Mouse (Mus musculus) liver, adult 2 months (tissue): ENCODE data around the gene Zfp277. TPM values are rescaled to one million over a fixed set of nuclear protein-coding genes. Genes with fewer than 3 reads are reported as not detected.

ENCODE experiments used
- DNase-seq: peaks from one replicate; pipeline ENCODE4 v3.0.0-alpha.2; 2011; ENCODE audit warnings: low read depth, low spot score; ENCODE audit errors: extremely low read depth
- H3K27ac ChIP-seq: fragments of 200-500 bp; replicated peaks from 2 replicates; pipeline ENCODE4 v1.5.1; 2012; ENCODE audit warnings: low read depth, mild to moderate bottlenecking, control low read depth, inconsistent platforms, low read length; ENCODE audit not compliant: insufficient read depth
- H3K27me3 ChIP-seq: fragments of 200-500 bp; 2 replicates; pipeline ENCODE4 v1.6.1; 2012; ENCODE audit warnings: mild to moderate bottlenecking, moderate library complexity, low read length, inconsistent platforms; ENCODE audit not compliant: control insufficient read depth, insufficient read depth
- H3K36me3 ChIP-seq: fragments of 200-500 bp; 2 replicates; pipeline ENCODE4 v1.6.1; 2012; ENCODE audit warnings: low read length, inconsistent platforms; ENCODE audit not compliant: control insufficient read depth, insufficient read depth
- H3K4me1 ChIP-seq: fragments of 200-500 bp; 2 replicates; pipeline ENCODE4 v1.6.1; 2011; ENCODE audit warnings: low read length; ENCODE audit not compliant: control insufficient read depth, insufficient read depth
- H3K4me3 ChIP-seq: fragments of 200-500 bp; 2 replicates; pipeline ENCODE4 v1.5.1; 2011; ENCODE audit warnings: low read depth, mild to moderate bottlenecking, control low read depth, low read length, moderate library complexity; ENCODE audit not compliant: insufficient read depth
- H3K79me2 ChIP-seq: fragments of 200-500 bp; 2 replicates; pipeline ENCODE4 v1.6.1; 2012; ENCODE audit warnings: inconsistent platforms, mild to moderate bottlenecking, low read length, moderate library complexity; ENCODE audit not compliant: control insufficient read depth, insufficient read depth
- H3K9ac ChIP-seq: fragments of 200-500 bp; 2 replicates; pipeline ENCODE4 v1.6.1; 2012; ENCODE audit warnings: low read depth, mild to moderate bottlenecking, control low read depth, inconsistent platforms, low read length
- CTCF ChIP-seq: fragments of 200-500 bp; IDR thresholded peaks from 2 replicates; pipeline ENCODE4 v1.5.1; 2011; ENCODE audit warnings: low read depth, low read length, control low read depth
- POLR2A ChIP-seq: fragments of 200-500 bp; IDR thresholded peaks from 2 replicates; pipeline ENCODE4 v1.6.1; 2011; ENCODE audit warnings: low read length, control low read depth; ENCODE audit not compliant: insufficient read depth; ENCODE audit errors: extremely low read depth
- WGBS: fragments of 180-500 bp; shearing (Covaris S2); methylation state at CpG from one replicate; pipeline ENCODE4 v1.1.7; 2018; 5-methylcytosine and 5-hydroxymethylcytosine counted together
- polyA plus RNA-seq: library from polyadenylated mRNA; depleted of rRNA; stranded (reverse); fragments of >200 nt; gene quantifications from 2 replicates; pipeline ENCODE4 v1.2.3, GENCODE M21; 2012; rRNA removed
- total RNA-seq: library from RNA; depleted of rRNA; stranded (reverse); fragments of >200 nt; gene quantifications from 2 replicates; pipeline ENCODE4 v1.2.3, GENCODE M21; 2014; rRNA removed

Gene Zfp277
- total RNA-seq = 10.9 and 14.0 TPM in 2 replicates
- 2.8 and 3.3 TPM in 2 replicates for polyA plus RNA-seq

DNA sequence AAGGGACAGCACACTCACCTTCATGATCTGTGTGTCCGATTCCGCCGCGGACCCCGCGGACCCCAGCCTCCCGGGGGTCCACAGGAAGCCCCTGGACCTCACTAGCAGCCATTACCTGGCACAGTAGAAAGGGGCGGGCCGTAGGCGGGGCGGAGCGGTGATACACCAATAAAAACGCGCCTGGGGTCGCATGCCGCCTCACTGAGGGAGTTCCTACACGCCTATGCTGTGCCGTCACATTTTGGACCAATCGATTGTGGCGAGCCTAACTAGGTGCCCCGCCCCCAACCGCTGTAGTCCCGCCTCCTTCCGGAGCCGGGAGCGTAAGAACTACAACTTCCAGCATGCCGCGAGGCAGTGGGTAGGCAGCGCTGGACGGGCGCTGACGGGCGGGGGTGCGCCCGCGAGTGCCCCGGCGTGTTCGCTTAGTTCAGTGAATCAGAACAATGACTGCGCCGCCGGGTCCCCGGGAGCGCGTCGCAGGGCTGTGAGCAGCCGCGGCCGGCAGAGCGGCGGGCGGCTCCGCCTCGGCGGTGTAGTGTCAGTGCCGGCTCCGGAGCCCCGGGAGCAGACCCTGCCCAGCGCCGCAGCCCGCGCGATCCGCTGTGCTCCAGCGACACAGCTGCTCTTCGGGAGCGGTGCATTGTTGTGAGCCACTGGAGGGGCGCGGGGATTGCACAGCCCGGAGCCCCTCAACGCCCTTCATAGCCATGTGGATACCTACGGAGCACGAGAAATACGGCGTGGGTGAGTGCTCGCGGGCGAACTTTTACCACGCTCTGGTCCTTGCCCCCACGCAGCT lies at the start of gene Zfp277, which contains the start of gene Dock4:
Gene Zfp277 (minus strand): TSS at position 255 of the 802 bp plus-strand sequence.
Gene Dock4 (plus strand): TSS at position 305 of the 802 bp plus-strand sequence.
- Histone ChIP-seq H3K27ac (peak within 1 kb of the TSS; percentile 92), H3K4me3 (peak within 1 kb of the TSS; percentile 90), H3K79me2 (peaks cover 20% of the 10 kb centered on the region; the same call in 1 of the 2 replicates), H3K27me3 (no peaks in the 10 kb centered on the region), H3K9ac (peak within 1 kb of the TSS; percentile 91), H3K4me1 (peaks cover 4% of the 10 kb centered on the region), H3K36me3 (no peaks in the 10 kb centered on the region)
- peak; percentile 96 for DNase-seq
- under 1% methylated on average over 80 of the region's 80 CpGs for WGBS
- TF ChIP-seq CTCF (0 out of 2 replicates have a peak, but pooled peaks have one; percentile 3), POLR2A (peak; percentile 81; the same call in 1 of the 2 replicates)

GRCm38 (mm10) chr12:40486047-40486837 lies 40.5 kb upstream of the Zfp277 start:
- WGBS = 84% methylated on average over 12 of the region's 12 CpGs
- Histone ChIP-seq H3K4me1 (peaks cover 14% of the 10 kb centered on the region), H3K9ac (no peak overlapping the region), H3K27ac (no peak overlapping the region), H3K36me3 (no peaks in the 10 kb centered on the region), H3K4me3 (no peak overlapping the region), H3K27me3 (no peaks in the 10 kb centered on the region), H3K79me2 (peaks cover 28% of the 10 kb centered on the region; the same call in 1 of the 2 replicates)
- TF ChIP-seq CTCF = no peak
- TF ChIP-seq POLR2A = no peak
- DNase-seq = no peak

DNA sequence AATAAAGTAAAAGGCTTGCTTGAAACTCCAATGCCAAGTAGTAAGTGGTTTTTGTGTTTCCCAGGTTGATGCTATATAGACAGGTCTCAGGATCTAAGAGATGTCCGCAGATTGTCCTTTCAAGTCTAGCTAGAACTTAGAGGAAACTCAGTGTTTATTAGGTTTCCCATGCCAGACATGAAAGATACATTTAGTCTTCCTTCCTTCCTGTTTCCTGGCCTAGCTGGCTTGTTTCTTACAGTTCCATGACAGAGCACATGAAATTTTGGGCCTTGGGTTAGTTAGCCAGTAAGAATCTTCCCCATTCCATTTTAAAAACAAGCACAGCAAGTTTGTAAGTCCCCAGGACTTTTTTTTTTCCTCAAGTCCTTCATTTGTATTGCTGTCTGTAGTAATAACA lies 39.5 kb upstream of the Zfp277 start:
- peaks cover 28% of the 10 kb centered on the region; the same call in 1 of the 2 replicates for H3K79me2 ChIP-seq
- H3K4me3 ChIP-seq = no peak overlapping the region
- H3K27me3 ChIP-seq = no peaks in the 10 kb centered on the region
- DNase-seq = no peak
- no peak overlapping the region for H3K27ac ChIP-seq
- H3K36me3 ChIP-seq = no peaks in the 10 kb centered on the region
- H3K4me1 ChIP-seq = peaks cover 11% of the 10 kb centered on the region
- no peak overlapping the region for H3K9ac ChIP-seq
- 79% methylated on average over 1 of the region's 1 CpGs for WGBS
- no peak for TF ChIP-seq CTCF
- TF ChIP-seq POLR2A = no peak

DNA sequence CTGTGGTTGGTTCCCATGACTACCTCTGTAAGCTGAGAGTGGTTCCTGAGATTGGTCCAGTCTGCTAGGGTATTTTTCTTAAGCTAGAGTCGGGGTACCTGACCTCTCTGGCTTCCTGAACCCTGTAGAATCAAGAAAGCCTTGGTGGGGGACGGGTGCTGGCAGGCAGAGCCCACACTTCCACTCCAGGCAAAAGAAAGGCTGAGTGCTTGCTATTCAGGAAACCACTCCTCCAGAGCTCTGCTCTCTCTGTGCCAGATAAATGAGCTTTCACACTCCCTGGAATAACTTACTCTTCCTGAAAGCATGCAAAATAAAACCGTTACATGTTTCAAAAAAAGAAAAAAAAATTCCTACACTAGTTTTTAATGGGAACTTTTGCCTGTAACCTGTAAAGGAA lies 38.5 kb upstream of the Zfp277 start:
- WGBS = 21% methylated on average over 3 of the region's 3 CpGs
- DNase-seq = no peak

DNA sequence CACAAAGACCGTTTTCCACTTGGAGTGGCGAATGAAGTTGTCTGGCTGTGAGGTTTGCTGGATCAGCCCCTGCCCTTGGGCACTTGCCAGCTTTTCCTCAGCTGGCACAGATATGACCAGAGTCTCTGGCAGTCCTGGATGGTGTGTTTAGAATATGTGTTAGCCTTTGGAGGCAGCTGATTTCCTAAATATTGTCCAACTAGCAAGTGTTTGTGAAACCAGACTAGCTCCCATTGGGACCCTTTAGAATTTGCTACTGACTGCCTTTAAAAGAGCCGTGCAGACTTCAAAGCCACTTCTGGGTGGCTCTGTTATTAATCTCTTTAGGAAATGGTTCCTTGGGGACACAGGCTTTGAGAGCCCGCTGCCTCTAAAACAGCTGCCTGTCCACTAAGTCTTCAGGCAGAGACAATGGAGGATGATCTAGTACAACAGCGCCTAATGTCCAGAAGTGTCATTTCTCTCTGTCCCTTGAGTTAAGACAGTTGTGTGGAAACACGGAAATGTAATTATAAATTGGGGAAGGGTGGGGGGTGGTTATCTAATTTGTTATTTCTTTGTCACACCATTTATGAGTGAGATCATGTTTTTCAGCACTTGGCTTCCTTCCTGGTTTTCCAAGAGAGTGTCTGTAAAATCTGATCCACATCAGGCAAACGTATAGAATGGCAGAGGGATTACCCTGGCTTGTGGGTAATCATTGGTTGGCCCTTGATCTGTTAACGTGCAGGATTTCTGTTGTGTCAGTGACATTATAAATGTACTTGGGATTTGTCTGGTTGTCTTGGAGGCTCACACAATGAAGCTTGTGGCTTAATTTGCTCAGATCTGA lies 32.1 kb upstream of the Zfp277 start:
- Histone ChIP-seq H3K4me3 (no peak overlapping the region), H3K4me1 (peaks cover 9% of the 10 kb centered on the region), H3K27ac (no peak overlapping the region; the same call in 1 of the 2 replicates), H3K36me3 (no peaks in the 10 kb centered on the region), H3K79me2 (peaks cover 41% of the 10 kb centered on the region; the same call in 1 of the 2 replicates), H3K27me3 (no peaks in the 10 kb centered on the region), H3K9ac (no peak overlapping the region)
- no peak for TF ChIP-seq CTCF
- no peak for TF ChIP-seq POLR2A
- WGBS = 55% methylated on average over 8 of the region's 8 CpGs
- peak; percentile 61 for DNase-seq

More for the DNA sequence above, 38.5 kb upstream of the Zfp277 start:
- Histone ChIP-seq H3K79me2 (peaks cover 32% of the 10 kb centered on the region; the same call in 1 of the 2 replicates), H3K27me3 (no peaks in the 10 kb centered on the region), H3K4me3 (no peak overlapping the region), H3K4me1 (peaks cover 11% of the 10 kb centered on the region), H3K36me3 (no peaks in the 10 kb centered on the region), H3K9ac (peak overlapping the region; percentile 11; the same call in 1 of the 2 replicates), H3K27ac (peak overlapping the region; percentile 58)
- no peak for TF ChIP-seq CTCF
- TF ChIP-seq POLR2A = no peak
